Mouse (Mus musculus) cerebellum, adult 9-11 months (tissue): ENCODE measurements at regions not wholly inside any gene's neighbourhood (a gene's known extent, or its start where the extent isn't known, plus 50 kb on each side); places are given as distances from the start of the nearest gene placed in this dataset.
"Not testable (repeated sequence)": the region's sequence is repeated elsewhere in the genome, so short reads cannot be mapped to it uniquely, and the experiment has no call there.

Experiments used
- DNase-seq: peaks from one replicate; pipeline ENCODE4 v3.0.0; 2022

GRCm38 (mm10) chr1:166901574-166901973, 99.6 kb upstream of the Fam78b start:
- no peak for DNase-seq

DNA sequence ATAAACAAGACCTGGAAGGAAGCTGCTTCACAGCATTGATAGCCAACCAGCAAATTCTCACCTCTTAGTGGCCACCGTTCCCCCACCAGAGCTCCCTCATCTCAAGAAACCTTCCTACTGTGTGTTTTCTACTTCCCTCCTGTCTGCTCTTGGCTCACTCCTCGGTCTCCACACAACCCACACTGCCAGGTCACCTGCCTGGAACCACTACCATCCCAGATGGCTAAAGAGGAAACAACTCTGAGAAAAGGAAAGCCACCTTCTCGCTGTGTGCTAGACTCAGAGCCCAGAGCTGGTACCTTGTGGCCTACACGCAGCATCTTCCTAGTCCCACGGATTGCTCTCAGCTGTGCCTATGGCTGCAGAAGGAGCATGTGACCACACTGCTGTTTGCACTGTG, 97.8 kb upstream of the Fam78b start:
- DNase-seq: peak; percentile 7

GRCm38 (mm10) chr1:166908231-166908805, 92.9 kb upstream of the Fam78b start:
- DNase-seq: no peak

- not testable (repeated sequence) for DNase-seq
Measured at GRCm38 (mm10) chr1:166912195-166912594, 89.0 kb upstream of the Fam78b start.

GRCm38 (mm10) chr1:166922911-166923712, 78.1 kb upstream of the Fam78b start:
- DNase-seq: no peak

- DNase-seq: no peak
Measured at GRCm38 (mm10) chr1:166923713-166923975, 77.6 kb upstream of the Fam78b start.

- DNase-seq: no peak
Measured at GRCm38 (mm10) chr1:166924126-166924525, 77.1 kb upstream of the Fam78b start.

GRCm38 (mm10) chr1:166926078-166926477, 75.1 kb upstream of the Fam78b start:
- DNase-seq: no peak

GRCm38 (mm10) chr1:166939744-166940143, 61.5 kb upstream of the Fam78b start:
- DNase-seq: not testable (repeated sequence)

DNA sequence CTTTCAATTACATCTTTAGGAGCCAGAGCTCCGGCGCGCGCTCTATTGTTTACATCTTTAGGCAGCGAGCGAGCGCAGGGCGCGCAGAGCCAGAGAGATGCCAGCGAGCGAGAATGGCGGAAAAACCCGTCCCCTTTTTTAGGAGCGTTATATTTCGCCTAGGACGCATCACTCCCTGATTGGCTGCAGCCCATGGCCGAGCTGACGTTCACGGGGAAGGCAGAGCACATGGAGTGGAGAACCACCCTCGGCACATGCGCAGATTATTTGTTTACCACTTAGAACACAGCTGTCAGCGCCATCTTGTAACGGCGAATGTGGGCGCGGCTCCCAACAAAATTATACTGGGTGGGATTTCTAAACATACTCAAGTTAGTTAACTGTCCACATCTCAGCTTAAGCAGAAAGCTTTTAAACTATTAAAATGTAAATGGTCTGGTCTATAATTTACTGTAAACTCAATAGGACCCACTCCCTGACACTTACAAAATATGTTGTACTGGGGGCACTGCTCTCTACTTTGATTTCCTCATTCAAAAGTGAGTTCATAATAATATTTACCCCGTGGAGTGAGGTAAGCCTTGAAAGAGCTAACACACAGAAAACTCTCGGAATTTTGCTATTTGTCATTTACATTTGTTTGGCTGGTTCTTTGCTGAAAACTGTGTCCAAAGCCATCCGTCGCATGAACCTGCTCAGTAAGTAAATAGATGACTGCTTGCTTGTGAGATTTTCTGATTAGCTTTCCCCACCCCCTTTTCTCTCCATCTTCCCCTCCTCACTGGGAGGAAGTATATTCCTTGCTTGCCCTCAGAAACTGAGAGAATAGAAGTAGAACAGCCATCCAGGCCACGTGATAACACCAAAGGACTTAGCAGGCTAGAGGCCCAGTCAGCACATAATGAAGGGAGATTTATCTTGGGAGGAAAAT, 60.8 kb upstream of the Fam78b start:
- not testable (repeated sequence) for DNase-seq

DNA sequence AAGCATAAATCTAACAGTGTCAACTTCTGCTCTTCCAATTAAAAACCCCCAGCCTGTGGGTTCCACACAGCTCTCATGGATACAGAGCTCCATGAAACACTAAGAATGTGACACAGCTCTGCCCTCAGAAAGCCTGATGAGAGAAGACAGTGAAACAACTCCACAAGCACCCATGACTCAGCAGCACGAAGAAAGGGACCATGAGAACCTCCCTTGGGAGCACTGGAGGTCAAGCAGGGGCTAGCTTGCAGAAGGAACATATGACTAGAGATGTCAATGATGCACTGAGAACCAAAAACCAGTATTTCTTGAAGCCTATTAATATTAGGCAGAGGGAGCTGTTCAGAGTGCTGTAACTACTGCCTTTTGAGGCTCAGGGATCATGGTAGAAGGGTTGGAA, 59.0 kb upstream of the Fam78b start:
- DNase-seq: no peak

GRCm38 (mm10) chr1:166944540-166944939, 56.7 kb upstream of the Fam78b start:
- DNase-seq: no peak

DNA sequence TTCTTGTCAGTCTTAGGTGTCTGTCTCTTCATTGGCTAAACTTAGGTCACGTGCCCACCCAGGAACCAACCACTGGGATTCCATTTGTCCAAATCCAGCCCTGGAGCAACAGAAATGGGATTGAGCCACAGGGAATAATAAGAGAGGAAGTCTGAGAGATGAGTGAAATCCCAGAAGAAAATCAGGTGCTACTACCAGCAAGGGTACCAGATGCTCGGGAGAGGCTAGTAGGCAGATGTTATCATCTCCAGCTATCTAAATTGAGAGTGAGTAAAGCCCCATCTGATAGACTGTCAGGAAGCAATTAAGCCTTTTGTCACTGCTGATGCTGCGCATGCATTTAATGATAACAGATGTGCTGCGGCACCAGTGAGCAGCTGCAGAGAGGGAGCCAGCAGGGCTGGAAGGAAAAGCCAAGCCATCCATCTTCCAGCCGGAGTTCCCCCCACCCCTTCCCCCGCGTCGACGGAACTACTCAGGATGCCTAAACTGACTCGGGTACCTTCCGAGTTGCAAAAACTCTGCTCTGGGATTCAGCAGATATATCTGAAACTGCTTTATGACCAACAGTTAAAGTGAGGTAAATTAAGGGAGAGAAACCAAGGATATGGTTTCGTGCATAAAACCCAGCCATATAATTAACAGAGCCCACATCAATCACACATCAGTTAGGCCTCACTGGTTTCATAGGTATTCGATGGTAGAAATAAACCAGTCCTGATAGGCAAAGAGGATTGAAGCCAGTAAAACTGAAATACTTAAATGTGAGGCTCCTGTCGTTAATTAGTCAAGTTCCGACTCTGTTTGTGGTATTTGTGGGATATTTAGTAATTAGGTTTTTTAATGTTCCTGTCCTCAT, 53.1 kb upstream of the Fam78b start:
- no peak for DNase-seq
